Mouse (Mus musculus) right cerebral cortex, postnatal 4 days (tissue): ENCODE results near the gene Cox6b2.

Experiments used
- DNase-seq: peaks from one replicate; pipeline ENCODE4 v3.0.0-alpha.2; 2022

Cox6b2 gene

GRCm38 (mm10) chr7:4705098-4705497 lies 47.8 kb downstream of the Cox6b2 start:
- peak; percentile 58 for DNase-seq

- no peak for DNase-seq
Observed at GRCm38 (mm10) chr7:4703195-4703594, 49.7 kb downstream of the Cox6b2 start.

DNA sequence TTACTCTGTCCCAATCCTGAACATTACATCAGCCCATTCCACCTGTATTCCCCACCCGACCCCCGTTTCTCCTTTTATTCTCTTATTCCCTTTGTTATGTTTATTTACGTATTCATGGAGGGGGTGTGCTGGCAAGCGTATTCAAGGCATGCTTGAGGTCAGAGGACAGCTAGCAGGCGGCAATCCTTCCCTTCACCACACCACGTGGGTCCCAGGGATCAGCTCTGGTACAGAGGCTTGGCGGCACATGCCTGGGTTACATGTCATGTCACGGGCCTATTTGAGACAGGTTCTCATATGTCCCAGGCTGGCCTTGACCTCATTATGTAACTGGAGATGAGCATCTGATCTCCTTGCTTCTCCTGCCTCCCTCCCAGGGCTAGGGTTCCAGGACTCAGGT lies 50.6 kb downstream of the Cox6b2 start:
- DNase-seq = no peak
